Mouse (Mus musculus) CD8-positive naive resting alpha-beta T cell, adult 2 months (primary cell): Measurements from ENCODE around the gene Nup210l.

ENCODE experiments used
- DNase-seq, 2 experiments: peaks; one replicate each; pipeline ENCODE4 v3.0.0; 2022; ENCODE audit warnings: low read depth in 2 of 2, low spot score in 2 of 2

Gene Nup210l

DNA sequence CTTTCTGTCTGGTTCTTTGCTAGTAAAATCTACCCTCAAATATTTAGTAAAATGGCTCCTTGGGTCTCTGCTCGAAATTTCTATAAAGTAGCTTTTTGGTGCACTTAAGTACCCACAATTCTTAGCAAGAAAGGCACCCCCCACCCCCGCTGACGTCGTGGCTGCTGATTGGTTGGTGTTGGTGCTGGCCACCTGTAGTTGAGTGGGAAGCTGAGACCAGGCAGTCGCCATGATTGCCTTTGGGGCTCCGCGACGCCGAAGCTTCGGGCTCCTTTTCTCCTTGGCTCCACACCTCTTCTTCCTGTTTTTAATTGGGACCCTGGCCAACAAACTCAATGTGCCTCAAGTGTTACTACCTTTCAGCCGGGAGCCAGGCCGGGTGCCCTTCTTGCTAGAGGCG, at the start of gene Nup210l:
TSS of gene Nup210l (plus strand) at position 195 of the 400 bp plus-strand sequence.
- DNase-seq: no peak

DNA sequence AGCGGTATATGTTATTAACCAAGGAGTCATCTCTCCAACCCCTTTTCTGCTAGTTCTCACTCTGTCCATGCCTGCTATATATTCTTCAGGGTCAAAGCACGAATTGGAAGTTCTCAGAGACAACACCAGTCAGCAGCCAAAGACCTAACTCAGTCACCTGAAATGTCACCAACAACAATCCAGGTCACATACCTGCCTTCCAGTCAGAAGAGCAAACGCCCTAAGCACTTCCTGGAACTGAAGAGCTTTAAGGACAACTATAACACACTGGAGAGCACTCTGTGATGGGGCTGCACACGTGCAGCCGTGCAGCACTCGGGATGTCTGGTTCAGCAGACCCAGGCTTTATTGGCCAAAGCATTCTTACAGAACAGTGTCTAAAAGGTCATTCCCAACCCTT, 42.4 kb upstream of the Nup210l start:
- DNase-seq: no peak

DNA sequence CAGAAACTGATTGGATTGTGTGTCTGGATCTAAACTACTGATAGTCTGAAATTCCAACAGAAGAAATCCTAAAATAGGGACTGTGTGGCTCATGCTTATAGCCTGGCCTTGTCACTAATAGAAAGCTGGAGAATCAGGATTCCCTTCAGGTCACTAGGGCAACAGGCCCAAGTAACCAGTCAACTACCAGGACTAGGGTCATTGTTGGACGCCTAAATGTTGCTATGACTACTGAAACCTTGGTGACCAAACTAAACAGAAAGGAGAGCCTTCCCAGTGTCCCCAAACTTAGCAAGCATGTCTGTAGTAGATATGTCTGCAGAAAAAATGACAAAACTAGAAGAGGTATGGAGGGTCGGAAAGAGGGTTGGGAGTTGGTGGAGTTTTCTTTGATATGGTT, 41.4 kb upstream of the Nup210l start:
- no peak for DNase-seq

DNA sequence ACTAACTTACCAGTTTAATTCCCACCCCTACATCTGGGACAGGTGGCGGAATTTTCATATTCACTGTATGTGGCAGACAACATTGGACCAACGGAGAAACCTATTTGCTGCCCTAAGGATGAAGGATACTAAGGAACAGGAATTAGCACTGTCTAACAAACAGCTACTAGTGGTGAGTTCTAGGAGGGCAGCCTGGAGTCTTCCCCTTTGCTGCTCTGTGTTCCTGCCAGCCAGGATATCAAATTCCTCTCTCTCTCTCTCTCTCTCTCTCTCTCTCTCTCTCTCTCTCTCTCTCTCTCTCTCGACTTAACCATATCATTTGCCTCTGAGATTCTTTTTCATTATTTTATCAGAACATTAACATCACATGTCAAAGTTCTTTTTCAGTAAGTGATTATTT, 39.5 kb upstream of the Nup210l start:
- DNase-seq: no peak

DNA sequence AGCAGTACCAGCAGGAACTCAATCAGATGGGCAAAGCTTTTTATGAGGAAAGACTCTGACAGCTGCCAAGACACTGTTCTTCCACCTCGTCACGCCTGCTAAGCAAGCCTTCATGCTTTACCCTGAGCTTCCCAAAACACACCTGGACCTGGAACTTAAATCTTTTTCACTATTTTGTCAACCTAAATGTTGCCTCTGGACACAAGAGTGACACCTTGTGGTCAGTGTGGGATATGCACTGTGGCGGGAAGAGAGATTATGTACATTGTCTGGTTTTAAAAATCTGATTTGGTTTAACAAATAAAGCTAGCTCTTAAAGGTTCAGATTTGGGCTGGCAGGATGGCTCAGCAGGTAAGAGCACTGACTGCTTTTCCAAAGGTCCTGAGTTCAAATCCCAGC, 38.4 kb upstream of the Nup210l start:
- peak; percentile 37 to 63 for DNase-seq

GRCm38 (mm10) chr3:90067851-90068250, 36.1 kb upstream of the Nup210l start:
- no peak for DNase-seq

DNA sequence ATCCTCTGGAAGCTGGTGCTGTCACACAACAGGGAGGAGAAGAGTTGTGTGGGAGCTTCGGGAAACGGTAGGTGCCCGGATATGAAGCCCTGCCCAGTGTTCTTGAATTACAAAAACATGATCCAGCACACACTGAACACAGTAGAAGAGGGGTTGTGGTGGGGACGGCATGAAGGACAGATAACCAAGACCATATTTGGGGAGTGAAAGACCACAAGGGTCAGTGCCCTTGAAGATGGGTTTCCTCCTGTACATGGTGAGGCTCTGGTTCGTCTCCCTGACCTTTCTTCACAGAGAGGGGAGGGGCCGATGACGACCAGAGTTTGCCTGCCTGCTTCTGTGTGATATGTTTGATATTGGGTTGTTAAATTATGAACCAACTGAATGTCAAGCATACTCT, 34.2 kb upstream of the Nup210l start:
- DNase-seq: no peak

DNA sequence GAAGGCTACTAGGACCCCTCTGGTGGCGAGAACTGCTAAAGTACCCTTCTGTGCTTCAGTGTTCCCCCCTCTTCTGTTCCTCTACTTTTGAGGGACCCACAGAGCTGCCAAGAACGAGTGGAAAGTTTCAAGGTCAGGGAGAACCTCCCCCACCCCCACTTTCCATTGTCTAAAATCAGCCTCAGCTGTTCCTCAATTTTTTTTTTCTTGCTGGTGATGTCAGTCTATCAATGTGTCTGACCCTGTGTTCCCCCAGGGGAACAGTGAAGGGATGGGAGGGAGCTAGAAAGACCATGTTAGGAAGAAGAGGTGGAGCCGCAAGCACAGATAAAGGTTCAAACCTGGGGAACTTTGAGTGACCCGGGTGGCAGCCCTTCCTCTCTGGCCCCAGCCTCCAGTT, 31.6 kb upstream of the Nup210l start, which contains the start of gene Tpm3:
TSS of gene Tpm3 (plus strand) at position 356 of the 400 bp plus-strand sequence.
- no peak for DNase-seq

DNA sequence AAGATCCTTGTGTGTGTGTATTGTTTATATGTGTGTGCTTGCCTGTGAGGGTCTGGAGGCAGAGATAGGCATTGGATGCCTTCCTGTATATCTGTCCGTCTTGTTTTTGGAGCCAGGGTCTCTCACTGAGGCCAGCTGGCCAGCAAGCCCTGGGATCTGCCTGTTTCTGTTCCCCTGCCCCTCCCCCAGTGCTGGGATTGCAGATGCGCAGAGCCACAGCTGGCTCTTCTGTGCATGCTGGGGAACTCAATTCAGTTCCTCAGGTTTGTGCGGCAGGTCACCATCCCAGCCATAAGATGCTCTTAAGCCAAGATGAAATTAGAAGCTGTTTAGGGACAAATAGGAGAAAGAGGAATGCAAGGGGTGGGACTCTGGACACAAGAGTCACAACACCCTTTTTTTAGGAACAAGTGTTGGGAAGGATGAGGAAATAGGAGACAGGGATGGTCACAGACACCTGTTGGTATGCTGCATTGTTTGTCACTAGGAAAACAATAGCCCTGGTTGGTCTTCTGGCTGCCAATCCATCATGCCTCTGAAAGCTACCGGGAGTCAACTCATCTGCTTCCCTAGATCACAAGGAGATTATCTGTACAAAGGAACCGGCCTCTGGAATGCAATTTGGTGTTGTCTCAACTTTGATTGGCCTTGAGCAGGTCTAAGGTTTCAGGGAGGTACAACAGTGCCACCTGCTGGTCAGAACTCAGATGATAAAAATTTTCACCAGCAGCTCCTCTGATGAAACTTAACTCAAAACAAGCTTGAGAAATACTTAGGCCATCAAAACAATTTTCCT, 26.8 kb upstream of the Nup210l start:
- peak; percentile 80 to 85 for DNase-seq

- no peak for DNase-seq
Measured at GRCm38 (mm10) chr3:90078224-90078623, 25.7 kb upstream of the Nup210l start.

GRCm38 (mm10) chr3:90079133-90079762, 24.7 kb upstream of the Nup210l start:
- DNase-seq: peak; percentile 87

- peak; percentile 77 to 81 for DNase-seq
Measured at GRCm38 (mm10) chr3:90079763-90080497, 24.0 kb upstream of the Nup210l start.

DNA sequence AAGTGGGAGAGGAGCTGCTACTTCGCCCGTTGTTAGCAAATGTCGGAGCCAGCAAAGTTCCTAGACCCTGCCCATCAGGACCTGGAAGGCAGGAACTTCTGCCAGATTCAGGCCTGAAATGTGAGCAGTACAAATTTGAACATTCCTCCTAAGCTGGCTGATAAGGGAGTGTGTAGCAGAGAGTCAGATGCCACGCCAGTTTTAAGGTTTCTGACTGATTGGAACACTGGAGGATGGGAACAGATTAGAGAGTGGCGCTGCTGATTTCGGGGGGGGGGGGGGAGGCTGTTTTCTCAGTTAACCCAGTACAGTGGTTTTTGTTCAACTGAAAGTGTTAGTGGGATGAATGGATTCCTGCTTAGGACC, 23.5 kb upstream of the Nup210l start:
- DNase-seq: no peak

DNA sequence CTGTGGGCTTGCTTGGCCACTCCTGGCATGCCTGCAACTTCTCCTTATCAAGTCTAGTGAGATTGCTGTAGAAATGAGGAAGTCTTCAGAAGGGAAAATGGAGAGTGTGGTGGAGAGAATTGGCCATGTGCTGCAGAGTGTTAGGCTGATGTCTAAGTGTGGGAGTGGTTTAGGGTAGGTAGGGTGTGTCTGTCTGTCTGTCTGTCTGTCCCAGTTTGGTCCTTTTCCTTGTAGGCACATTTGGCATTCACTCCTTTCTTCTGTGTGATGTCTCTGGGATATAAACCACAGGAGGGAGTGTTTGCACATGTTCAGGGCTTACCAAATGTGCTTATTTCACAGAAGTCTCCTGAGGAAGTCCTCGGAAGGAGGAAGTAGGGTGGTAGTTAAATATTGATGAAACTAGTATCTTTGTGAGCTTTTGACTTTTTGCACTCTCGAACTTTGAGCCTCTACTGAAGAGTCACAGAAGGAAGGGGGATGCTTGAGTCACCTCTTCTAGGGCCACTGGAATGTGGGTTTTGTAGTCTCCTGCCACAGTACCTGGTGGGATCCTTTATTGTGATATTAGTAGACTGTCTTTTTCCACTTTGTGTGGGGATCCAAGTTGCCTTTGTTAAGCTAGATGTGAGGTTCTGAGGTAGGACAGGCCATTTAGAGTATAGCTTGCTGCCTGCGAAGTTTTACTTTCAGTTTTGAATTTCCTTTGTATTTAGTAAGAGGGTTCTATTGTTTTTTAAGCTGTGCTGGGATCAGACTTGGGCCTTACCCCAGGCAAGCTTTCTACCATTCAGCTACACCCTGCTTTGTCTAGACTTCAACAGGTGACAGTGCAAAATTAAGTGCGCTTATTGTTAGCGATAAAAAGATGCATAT, 22.3 kb upstream of the Nup210l start:
- no peak for DNase-seq

GRCm38 (mm10) chr3:90083034-90083433, 20.9 kb upstream of the Nup210l start:
- DNase-seq: no peak

GRCm38 (mm10) chr3:90083698-90084324, 20.1 kb upstream of the Nup210l start:
- no peak for DNase-seq

DNA sequence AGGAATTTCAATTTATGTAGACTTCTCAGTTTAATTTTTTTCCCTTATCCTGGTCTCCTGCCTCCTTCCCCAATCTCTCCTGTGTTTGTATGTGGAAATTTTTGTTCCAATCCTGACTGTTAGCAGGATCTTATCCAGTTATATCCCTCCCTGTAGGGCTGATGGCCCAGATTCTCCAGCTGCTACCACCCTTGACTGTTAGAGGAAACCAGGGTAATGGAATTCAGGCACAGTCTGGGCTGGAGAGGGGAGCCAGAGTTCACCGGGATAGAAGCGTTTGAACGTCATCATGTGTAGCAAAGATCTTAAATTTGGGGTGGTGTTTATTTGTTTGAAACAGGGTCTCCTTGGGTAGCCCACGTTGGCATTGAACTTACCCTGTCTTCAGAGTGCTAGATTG, 19.1 kb upstream of the Nup210l start:
- DNase-seq: no peak

- DNase-seq: no peak
Measured at GRCm38 (mm10) chr3:90085281-90085680, 18.7 kb upstream of the Nup210l start.

- DNase-seq: no peak
Measured at GRCm38 (mm10) chr3:90086068-90086467, 17.9 kb upstream of the Nup210l start.

DNA sequence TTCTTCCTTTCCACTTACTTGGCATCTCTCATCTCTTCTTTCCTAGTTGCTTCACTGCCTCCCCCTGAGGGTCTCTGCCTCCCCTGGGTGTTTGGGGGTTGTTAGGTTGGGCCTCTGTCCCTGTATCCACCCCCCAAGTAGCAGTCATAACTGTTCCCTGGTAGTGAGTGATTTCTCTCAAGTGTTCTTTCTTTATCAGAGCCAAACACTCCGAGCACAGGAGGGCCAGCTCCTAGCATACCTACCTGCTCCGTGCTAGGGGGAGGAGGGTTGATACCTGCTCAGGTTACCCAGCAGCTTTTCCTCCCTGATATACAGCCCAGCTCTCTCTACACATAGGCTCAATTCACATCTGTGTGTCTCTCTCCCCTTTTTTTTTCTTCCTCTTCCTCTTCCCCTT, 15.3 kb upstream of the Nup210l start:
- no peak for DNase-seq

DNA sequence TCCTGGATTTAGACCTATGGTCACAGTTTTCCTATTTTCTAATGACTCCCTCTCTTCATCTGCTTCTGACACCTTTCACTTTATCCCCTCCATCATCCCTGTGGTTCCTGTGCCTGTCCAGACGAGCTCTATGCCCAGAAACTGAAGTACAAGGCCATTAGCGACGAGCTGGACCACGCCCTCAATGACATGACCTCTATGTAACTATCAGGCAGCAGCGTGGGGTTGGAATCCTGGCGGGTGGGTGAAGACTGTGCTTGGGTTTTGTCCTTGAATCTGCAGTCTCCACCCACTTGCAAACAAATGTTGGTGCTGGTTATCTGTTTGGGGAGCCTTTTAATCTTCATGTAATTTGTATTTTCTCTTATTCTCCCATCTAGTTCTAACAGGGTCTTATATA, 13.0 kb upstream of the Nup210l start:
- DNase-seq: no peak
